Mouse (Mus musculus) megakaryocyte, embryonic 14.5 days (primary cell): ENCODE data around the gene Hcfc2.

Experiments used
- FLI1 ChIP-seq: IDR thresholded peaks from 2 replicates; pipeline ENCODE4 v1.6.1; 2012; ENCODE audit warnings: low read length, inconsistent platforms, mixed read lengths
- GATA1 ChIP-seq: IDR thresholded peaks from 3 replicates; pipeline ENCODE4 v1.6.1; 2012; ENCODE audit warnings: mixed read lengths, low read length, inconsistent platforms, borderline replicate concordance

DNA sequence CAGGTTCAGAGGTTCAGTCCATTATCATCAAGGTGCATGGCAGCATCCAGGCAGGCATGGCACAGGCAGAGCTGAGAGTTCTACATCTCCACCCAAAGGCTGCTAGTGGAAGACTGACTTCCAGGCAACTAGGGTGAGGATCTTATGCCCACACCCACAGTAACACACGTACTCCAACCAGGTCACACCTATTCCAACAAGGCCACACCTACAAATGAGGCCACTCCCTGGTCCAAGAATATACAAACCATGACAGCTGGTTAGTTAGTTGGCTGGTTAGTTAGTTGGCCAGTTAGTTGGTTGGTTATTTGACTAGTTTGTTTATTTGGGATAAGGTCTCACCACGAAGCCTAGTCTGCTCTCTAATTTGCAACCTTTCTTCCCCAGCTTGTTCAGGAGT is 32.7 kb upstream of the Hcfc2 start:
- TF ChIP-seq GATA1 (no peak), FLI1 (no peak)
